Mouse (Mus musculus): ENCODE data around the gene Hsf2bp. TPM values are rescaled to one million over a fixed set of nuclear protein-coding genes. Genes with fewer than 3 reads are reported as not detected.

Gene Hsf2bp
- not detected for total RNA-seq (2023)

DNA sequence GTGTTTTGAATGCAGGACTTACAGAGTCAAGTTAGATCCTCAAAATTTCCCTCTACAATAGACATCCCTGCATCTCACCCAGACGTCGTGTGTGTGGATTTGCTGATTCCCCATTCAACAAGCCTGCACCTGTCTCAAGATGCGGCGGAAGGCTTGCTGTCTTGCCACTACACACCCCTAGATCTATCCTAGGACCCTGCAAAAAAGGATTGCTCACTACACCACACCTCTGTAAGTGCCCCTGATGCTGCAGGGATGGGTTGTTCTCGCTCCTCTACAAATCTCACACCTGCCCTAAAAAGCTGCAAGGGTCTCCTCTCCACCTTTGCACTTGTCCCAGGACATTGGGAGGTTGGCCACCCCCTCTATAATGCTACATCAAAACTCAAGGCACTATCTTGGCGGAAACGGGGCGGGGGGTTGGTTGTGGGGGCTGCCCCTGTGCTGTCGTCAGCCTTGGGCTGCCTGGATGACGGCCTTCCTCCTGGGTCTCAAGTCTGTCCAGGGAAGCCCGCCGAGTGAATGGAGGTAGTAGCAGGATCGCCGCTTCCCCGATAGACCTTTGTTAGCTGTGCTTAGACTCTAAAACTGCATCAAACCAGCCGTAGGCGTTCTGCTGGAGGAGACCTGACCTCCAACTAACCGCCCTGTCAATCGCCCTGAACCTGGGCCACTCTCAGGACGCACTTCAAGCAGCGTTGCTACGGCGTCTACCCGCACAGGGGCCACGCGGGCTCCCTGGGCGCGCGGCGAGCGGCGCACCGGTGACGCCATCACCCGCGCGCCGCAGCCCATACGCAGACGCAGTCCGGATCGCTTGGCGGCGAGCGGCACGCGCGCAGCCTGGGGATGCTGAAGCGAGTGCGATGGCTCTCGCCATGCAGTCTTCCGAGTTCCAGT, at the start of gene Hsf2bp, which contains the start of gene Rrp1b:
Gene Hsf2bp, minus strand, starts transcription at position 741 of the 900 bp plus-strand sequence.
Gene Rrp1b, plus strand, starts transcription at position 492 of the 900 bp plus-strand sequence.

Other genes starting within 250 kb of the Hsf2bp start
- gene Sik1, start 180.5 kb downstream of the Hsf2bp start, total RNA-seq (2023): 100 to 1,000 TPM; 527 to 599 TPM
- 10 to 100 TPM; 80.2 to 99.0 TPM for gene Rrp1b, start 249 bp downstream of the Hsf2bp start, total RNA-seq (2023)
- gene Notch3, start 130.5 kb upstream of the Hsf2bp start, total RNA-seq (2023): under 1 TPM; 0.10 to 0.30 TPM
- 1 to 10 TPM; 1.1 to 1.3 TPM for gene Ephx3, start 153.2 kb upstream of the Hsf2bp start, total RNA-seq (2023)
- 100 to 1,000 TPM; 257 to 280 TPM for gene Brd4, start 248.4 kb upstream of the Hsf2bp start, total RNA-seq (2023)

Data from monocyte, adult 59 days (primary cell).